Mouse (Mus musculus) kidney, adult 2 months (tissue): ENCODE data around the gene Bcl2a1a.
"Not testable (repeated sequence)": the region's sequence is repeated elsewhere in the genome, so short reads cannot be mapped to it uniquely, and the experiment has no call there.

Experiments used
- CTCF ChIP-seq: fragments of 200-500 bp; conservative IDR thresholded peaks from 2 replicates; pipeline ENCODE4 v1.5.1; 2011; ENCODE audit warnings: low read depth, mild to moderate bottlenecking, control low read depth, low read length, moderate library complexity, mixed read lengths; ENCODE audit not compliant: insufficient read depth, insufficient read length
- POLR2A ChIP-seq: fragments of 200-500 bp; IDR thresholded peaks from one replicate; pipeline ENCODE4 v1.6.1; 2011; ENCODE audit warnings: low read depth, low read length, control low read depth

- not testable (repeated sequence) for TF ChIP-seq CTCF, POLR2A
Measured at GRCm38 (mm10) chr9:88956670-88957153, at the start of gene Bcl2a1a.
